Mouse (Mus musculus): Measurements from ENCODE around the gene Dst.

The Dst gene

DNA sequence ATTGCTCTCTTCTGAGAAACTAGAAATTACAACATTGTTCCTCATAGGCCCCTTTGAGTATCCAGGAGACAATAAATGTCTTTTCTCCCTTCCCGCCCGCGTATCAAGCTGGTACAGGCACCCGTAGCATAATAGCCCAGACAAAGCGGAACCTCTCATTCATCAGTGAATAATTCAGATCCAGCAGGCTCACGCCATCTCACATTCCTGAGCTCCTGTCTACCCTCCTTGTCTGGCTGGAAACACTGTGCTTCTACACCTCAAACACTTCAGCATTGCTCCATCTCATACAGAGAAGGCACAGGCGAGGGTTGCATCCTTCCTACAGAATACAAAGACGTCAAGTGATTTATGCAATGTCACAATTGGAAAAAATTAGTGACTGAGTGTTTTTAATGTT, 23.8 kb downstream of the Dst start:
- no peak for DNase-seq (ENCODE audit: low spot score in 2 of 2)

GRCm38 (mm10) chr1:33932196-33932595, 24.2 kb downstream of the Dst start:
- DNase-seq (ENCODE audit: low spot score in 2 of 2): no peak

GRCm38 (mm10) chr1:33932845-33933499, 24.9 kb downstream of the Dst start:
- no peak for DNase-seq (ENCODE audit: low spot score in 2 of 2)

DNA sequence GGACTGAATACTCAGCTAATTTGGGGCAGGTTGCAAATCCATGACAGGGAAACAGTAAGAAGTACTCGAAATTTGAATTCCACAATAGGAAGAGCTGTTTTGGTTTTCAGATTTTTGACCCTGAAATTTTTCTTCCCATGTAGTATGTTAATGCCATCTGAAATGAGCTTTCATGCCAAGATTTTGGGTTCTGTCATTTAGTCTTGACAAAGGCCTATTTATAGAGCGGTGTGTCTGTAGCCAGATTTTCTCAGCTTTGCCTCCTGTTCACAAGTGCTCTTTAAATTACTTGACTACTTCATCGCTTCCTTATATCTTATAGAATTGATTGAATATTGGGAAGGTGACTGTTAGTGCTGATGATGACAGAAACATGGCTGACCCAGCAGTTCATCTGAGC, 27.9 kb downstream of the Dst start:
- DNase-seq (ENCODE audit: low spot score in 2 of 2): no peak

DNA sequence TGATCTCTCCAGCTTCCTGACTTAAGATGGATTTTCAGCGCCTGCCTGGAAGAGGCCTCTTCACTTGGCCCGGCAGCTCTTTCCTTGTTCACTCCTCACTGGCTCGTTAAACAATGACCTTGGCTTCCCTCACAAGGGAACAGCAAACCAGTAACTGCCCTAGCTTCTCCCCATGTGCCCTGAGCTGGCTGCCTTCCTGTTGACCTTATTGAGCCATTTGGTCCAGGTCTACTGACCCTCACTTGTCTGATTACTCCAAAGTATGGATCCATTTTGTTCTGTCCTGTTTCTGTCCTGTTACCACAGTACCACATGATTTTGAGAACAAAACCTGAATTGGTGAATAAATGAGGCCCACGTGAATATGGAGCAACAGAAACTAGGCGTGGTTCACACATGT, 31.8 kb downstream of the Dst start:
- no peak for DNase-seq (ENCODE audit: low spot score in 2 of 2)

- DNase-seq (ENCODE audit: low spot score in 2 of 2): no peak
Measured at GRCm38 (mm10) chr1:33940364-33940928, 32.4 kb downstream of the Dst start.

- no peak for DNase-seq (ENCODE audit: low spot score in 2 of 2)
Measured at GRCm38 (mm10) chr1:33942638-33943037, 34.6 kb downstream of the Dst start.

- DNase-seq (ENCODE audit: low spot score in 2 of 2): no peak
Measured at GRCm38 (mm10) chr1:33943943-33944342, 35.9 kb downstream of the Dst start.

GRCm38 (mm10) chr1:33944977-33945750, 37.1 kb downstream of the Dst start:
- DNase-seq (ENCODE audit: low spot score in 2 of 2): peak; percentile 39 to 73

DNA sequence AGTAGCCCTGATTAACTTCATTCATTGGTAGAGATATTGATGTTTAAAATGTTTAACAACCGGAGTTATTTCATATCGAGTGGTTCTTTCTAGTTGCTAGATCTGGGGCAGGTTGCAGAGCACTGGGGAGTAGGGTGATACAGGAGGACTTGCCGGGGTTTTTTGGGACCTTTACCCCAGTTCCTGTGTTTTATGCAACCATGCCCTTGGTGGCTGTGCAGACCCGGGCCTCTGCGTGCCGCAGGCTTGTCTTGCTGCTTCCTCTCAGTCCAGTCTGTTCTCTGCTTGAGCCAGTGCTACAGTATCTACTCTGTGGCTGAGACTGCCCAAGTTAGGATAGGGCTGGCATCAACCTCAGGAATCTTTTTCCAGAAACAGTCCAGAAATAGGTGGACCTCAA, 37.7 kb downstream of the Dst start:
- no peak for DNase-seq (ENCODE audit: low spot score in 2 of 2)

GRCm38 (mm10) chr1:33946601-33947395, 38.8 kb downstream of the Dst start:
- no peak for DNase-seq (ENCODE audit: low spot score in 2 of 2)

DNA sequence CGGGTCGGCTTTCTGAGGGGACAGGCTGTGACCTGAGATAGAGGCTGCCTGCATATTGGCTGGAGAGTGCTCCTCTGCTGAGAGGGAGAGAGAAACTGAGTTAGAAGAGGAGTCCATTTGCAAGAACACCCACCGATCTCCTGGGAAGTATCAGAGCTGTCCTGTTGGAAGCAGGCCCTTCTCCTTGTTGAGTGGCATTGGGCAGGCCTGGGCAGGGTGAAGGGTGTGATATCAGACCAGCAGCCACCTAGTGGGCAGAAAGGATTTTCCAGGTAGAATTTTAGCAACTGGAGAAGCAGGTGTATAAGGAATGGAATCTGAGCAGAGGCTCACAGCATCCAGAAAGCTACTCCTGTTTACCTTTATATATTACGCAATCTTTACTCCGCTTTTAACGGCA, 39.8 kb downstream of the Dst start:
- DNase-seq (ENCODE audit: low spot score in 2 of 2): no peak

DNA sequence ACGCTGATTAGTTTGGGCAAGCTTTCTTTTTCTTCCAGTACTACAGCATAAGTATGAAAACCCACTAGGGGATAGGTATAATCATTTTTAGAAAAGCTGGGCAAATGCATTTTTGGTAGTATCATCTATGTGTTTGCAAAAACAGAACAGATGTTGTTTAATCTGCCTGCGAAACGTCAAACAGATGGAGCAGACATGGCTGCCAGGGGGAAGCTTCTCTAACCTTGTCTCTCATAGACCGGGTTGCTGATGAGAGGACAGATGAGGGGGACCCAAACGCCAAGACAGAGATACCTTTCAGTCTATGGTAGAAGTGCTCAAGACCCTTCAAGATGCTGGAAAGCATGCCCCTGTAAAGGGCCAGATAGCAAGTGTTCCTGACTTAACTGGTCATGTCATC, 40.5 kb downstream of the Dst start:
- DNase-seq (ENCODE audit: low spot score in 2 of 2): no peak

DNA sequence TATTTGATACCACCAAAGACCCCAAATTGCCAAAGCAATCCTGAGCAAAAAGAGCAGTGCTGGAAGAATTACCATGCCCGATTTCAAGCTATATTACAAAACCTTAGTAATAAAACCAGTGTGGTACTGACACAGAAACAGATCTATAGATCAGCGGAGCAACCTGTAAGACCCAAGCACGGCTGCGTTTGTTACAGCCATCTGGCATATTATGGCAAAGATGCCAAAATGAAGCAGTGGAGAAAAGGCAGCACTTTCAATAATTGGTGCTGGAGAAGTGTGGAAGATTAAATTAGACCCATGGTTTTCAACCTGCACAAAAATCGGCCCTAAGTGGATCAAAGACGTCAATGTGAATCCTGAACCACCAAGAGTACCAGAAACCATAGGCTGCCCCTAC, 47.6 kb downstream of the Dst start:
- DNase-seq (ENCODE audit: low spot score in 2 of 2): no peak

GRCm38 (mm10) chr1:33960439-33960838, 52.4 kb downstream of the Dst start:
- no peak for DNase-seq (ENCODE audit: low spot score in 2 of 2)

DNA sequence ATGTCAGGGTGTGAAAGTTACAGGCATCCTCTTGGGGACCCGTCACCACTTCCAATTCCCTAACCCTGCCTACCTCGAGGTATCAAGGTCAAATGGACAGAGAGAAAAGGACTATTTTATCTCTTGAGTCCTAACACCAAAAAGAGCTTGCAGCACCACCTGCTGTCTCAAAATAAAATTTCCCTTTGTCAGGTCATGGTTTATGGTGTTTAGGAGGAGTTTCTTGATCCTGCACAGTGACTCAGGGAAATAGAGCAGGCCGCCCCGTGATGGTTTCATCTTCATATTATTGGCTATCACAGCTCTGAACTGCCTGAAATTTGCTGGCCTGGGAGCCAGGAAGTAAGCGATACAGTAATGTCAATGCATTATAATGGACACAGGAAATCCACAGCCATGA, 56.6 kb downstream of the Dst start:
- no peak for DNase-seq (ENCODE audit: low spot score in 2 of 2)

DNA sequence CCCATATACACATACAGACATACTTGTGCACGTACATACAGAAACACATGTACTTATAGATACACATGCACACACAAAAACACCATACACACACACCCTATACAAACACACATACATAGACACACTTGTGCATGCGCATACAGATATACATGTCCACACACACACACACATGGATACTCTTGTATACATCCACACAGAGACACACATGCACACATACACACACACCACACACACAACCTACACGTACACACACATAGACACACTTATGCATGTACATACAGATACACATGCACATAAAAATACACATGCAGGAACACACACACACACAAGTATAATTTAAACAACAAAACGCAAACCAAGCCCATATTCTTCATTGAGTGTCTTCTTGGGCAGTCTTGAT, 57.8 kb downstream of the Dst start:
- DNase-seq (ENCODE audit: low spot score in 2 of 2): no peak

DNA sequence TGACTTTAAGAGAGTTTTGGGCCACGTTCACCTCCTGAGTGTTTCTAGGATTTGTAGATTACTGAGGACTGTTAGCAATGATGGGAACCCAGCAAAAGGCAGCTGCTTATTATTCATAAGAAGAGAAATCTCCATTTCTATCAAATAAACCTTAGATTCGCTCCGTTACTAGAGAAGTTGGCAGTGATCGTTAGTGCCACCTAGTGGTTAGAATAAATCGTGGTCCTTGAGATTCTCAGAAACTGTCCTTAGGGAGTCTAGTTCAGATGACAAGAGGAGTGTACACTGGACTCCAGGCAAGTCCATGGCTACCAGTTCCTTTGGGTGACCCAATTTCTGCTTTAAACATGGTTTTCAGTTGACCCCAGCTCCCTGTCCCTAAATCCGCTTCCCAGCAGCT, 58.3 kb downstream of the Dst start:
- no peak for DNase-seq (ENCODE audit: low spot score in 2 of 2)

DNA sequence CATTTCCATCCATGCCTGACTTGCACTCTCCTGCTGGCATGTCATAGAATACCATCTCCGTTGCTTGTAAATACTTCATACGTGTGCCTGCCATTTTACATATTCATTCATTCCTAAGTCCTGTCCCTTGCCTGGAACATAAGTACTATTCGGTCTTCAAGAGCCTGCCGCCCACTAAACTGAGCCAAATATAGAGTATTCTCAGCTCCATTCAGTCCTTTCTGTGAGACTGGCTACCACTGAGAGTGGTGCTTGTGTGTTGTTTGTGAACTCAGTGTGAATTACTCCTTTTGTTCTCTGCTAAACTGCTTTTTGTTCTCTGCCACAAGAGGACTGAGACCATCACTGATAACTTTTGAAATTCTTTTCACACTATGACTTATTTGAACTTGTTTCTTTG, 59.2 kb downstream of the Dst start:
- DNase-seq (ENCODE audit: low spot score in 2 of 2): no peak

DNA sequence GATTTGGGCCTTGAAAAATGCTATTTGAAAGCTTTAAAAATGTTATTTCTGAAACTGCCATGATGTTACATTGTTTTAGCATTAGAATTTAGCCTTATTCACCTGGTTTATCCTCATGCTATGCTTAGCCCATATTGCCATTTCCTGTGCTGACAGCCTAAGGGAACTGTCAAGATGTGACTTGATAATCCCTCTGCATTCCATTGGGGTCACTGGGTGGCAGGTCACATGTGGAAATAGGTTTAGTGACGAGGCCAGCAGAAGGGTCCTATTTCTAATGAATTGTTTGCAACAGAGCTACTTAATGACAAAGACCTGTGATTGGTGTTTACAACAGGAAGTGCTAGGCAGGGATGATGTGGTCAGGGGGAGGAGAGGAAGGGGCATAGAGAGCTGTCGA, 61.9 kb downstream of the Dst start:
- DNase-seq (ENCODE audit: low spot score in 2 of 2): no peak

DNA sequence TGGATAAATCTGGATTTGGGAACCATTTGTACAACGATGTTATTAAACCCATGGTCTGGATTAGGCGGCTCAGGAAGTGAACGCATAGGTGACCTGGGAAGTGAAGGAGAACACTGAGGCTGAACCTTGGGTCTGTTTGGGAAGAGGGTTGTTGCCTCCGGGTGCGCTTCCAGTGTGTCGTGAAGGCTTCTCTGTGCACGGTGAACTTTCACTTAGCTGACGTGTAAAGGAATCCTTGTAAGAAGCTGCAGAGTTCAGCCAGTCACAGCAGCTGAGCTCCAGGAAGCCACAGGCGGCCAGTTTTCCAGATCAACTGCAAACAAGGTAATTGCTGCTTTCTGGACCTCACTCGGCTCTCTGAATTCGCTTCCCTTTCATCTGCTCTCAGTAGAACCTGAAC, 66.4 kb downstream of the Dst start:
- DNase-seq (ENCODE audit: low spot score in 2 of 2): no peak

DNA sequence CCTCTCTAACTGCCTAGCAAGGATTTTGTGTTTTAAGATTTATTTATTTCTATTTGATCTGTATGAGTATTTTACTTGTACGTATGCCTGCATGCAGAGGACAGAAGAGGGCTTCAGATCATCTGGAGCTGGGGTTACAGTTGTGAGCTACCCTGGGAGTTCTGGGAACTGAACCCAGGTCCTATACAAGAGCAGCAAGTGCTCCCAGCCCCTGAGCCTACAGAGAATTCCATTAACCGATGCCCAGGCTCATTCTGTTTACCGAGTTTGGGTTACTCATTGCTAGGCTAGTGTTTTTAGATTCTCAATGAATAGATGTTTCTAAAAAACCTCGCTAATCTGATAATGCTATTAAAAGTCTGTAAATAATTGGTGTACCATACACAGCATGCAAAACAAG, 67.3 kb downstream of the Dst start:
- no peak for DNase-seq (ENCODE audit: low spot score in 2 of 2)

- no peak for DNase-seq (ENCODE audit: low spot score in 2 of 2)
Measured at GRCm38 (mm10) chr1:33977832-33978231, 69.8 kb downstream of the Dst start.

Data from urinary bladder, postnatal 4 days (tissue).